Mouse (Mus musculus) forebrain, postnatal 0 days (tissue): ENCODE results near the gene Anks1b. TPM values are rescaled to one million over a fixed set of nuclear protein-coding genes. Genes with fewer than 3 reads are reported as not detected.

ENCODE experiments used
- ATAC-seq: fragments of 200-750 bp; cut with Nextera tagmentation; 2 replicates; pipeline ENCODE4 v1.8.0; 2017; ENCODE audit warnings: mild to moderate bottlenecking, moderate library complexity
- DNase-seq: peaks from one replicate; pipeline ENCODE4 v3.0.0-alpha.2; 2015
- H3K27ac ChIP-seq: fragments of 300-500 bp; sonication (generic); 2 replicates; pipeline ENCODE4 v1.5.1; 2014; ENCODE audit warnings: low read depth, mild to moderate bottlenecking, antibody characterized with exemption, low read length, moderate library complexity, mixed read lengths
- H3K27me3 ChIP-seq: fragments of 300-500 bp; sonication (generic); 2 replicates; pipeline ENCODE4 v1.6.1; 2014; ENCODE audit warnings: mild to moderate bottlenecking, low read length, mixed read lengths; ENCODE audit not compliant: insufficient read depth
- H3K36me3 ChIP-seq: fragments of 300-500 bp; sonication (generic); 2 replicates; pipeline ENCODE4 v1.6.1; 2014; ENCODE audit warnings: mild to moderate bottlenecking, moderate library complexity; ENCODE audit not compliant: insufficient read depth
- H3K4me1 ChIP-seq: fragments of 300-500 bp; sonication (generic); 2 replicates; pipeline ENCODE4 v1.6.1; 2014; ENCODE audit warnings: antibody characterized with exemption; ENCODE audit not compliant: insufficient read depth
- H3K4me2 ChIP-seq: fragments of 300-500 bp; sonication (generic); 2 replicates; pipeline ENCODE4 v1.6.1; 2014; ENCODE audit warnings: low read depth, mild to moderate bottlenecking, moderate library complexity
- H3K4me3 ChIP-seq: fragments of 300-500 bp; sonication (generic); 2 replicates; pipeline ENCODE4 v1.5.1; 2014; ENCODE audit warnings: low read depth, low read length, mixed read lengths
- H3K9ac ChIP-seq: fragments of 300-500 bp; sonication (generic); 2 replicates; pipeline ENCODE4 v1.6.1; 2014; ENCODE audit warnings: mild to moderate bottlenecking
- H3K9me3 ChIP-seq: fragments of 300-500 bp; sonication (generic); 2 replicates; pipeline ENCODE4 v1.6.1; 2016; ENCODE audit warnings: low read length
- CTCF ChIP-seq: sonication (generic); IDR thresholded peaks from 2 replicates; pipeline ENCODE4 v1.5.1; 2016; ENCODE audit warnings: antibody characterized with exemption, control low read depth, low read depth
- WGBS: fragments of 180-500 bp; shearing (Covaris S2); extraction: QIAGEN DNeasy Blood & Tissue Kit; methylation state at CpG from one replicate; pipeline ENCODE4 v1.1.7; 2014; 5-methylcytosine and 5-hydroxymethylcytosine counted together
- polyA plus RNA-seq: library from polyadenylated mRNA; unstranded; fragments of >200 nt; fragmentation: Nextera tagmentation; extraction: Ambion mirVana; gene quantifications from 2 replicates; pipeline ENCODE4 v1.2.1, GENCODE M21; 2015
- total RNA-seq: library from RNA; depleted of rRNA; stranded (reverse); fragments of >200 nt; gene quantifications from 2 replicates; pipeline ENCODE4 v1.2.3, GENCODE M21; 2014; rRNA removed

The Anks1b gene
- total and polyA plus RNA-seq, 2 experiments from 2014 or later, result 120 to 145 TPM

DNA sequence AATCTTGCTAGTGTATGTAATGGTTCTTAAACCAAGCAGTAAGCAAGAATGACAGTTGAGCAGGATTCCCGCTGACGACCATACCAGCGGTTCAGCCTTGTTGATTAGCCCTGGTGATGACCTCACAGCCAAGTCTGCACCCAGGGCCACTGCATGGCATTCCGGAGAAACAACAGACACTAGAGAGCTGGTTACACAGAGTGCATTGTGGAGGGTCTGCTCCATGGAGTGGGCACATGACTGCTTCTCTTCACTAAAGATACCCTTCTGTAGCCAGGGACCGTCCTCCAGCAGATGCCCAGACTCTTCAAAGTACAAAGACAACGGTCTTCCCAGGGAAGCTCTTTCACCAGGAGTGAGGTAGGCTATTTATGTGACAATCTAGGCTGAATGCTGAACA, 1118.9 kb downstream of the Anks1b start:
- TF ChIP-seq CTCF, result no peak
- peak; percentile 43 for ATAC-seq
- no peaks in the 10 kb centered on the region for H3K4me1 ChIP-seq
- H3K9me3 ChIP-seq, result no peaks in the 10 kb centered on the region
- WGBS, result 76% methylated on average over 6 of the region's 6 CpGs
- H3K27ac ChIP-seq, result no peak overlapping the region
- H3K4me3 ChIP-seq, result no peak overlapping the region
- H3K4me2 ChIP-seq, result no peak overlapping the region
- H3K27me3 ChIP-seq, result no peaks in the 10 kb centered on the region
- peaks cover 24% of the 10 kb centered on the region for H3K36me3 ChIP-seq
- DNase-seq, result no peak
- H3K9ac ChIP-seq, result no peak overlapping the region

DNA sequence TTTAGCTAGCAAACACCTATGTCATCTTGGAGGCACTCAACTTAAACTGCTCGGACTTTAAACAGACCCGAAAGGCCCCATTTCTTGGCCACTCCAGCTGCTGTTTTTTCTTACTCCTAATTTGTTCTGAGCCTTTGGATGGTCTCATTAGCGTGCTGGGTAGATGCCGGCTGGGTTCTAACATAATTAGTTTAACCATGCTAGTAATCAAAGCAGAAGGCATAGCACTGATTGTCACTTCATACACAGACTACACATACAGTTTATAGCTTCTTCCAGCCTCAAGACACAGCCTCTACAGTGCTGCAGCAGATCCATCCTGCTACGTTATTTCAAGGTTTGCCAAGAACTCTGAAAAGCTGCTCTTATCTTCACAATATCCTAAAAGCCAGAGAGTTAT, 1120.6 kb downstream of the Anks1b start:
- no peaks in the 10 kb centered on the region for H3K9me3 ChIP-seq
- TF ChIP-seq CTCF, result no peak
- no peak overlapping the region for H3K4me3 ChIP-seq
- DNase-seq (no peak), ATAC-seq (peak; percentile 73)
- no peak overlapping the region for H3K27ac ChIP-seq
- H3K9ac ChIP-seq, result no peak overlapping the region
- peaks cover 24% of the 10 kb centered on the region for H3K36me3 ChIP-seq
- 26% methylated on average over 5 of the region's 5 CpGs for WGBS
- H3K27me3 ChIP-seq, result no peaks in the 10 kb centered on the region
- no peaks in the 10 kb centered on the region for H3K4me1 ChIP-seq
- no peak overlapping the region for H3K4me2 ChIP-seq

DNA sequence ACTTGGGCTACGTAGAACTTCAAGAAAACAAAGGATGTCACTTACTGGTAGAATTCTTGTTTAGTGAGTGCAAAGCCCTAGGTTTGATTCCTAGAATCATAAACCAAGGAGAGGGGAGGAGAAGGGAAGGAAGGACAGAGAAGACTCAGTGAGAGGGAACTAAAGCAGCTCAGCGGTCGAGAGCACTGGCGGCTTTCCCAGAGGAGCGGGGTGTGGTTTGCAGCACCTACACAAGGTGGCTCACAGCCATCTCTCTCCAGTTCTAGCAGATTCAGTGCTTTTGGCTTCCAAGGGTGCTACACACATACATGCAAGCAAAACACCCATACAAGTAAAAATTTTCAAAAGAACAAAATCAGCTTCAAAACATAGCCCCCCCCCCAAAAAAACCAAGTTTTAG, 1126.6 kb downstream of the Anks1b start:
- Histone ChIP-seq H3K27me3 (no peaks in the 10 kb centered on the region), H3K4me3 (no peak overlapping the region), H3K9me3 (no peaks in the 10 kb centered on the region), H3K27ac (no peak overlapping the region), H3K4me2 (no peak overlapping the region), H3K9ac (no peak overlapping the region), H3K4me1 (no peaks in the 10 kb centered on the region), H3K36me3 (peaks cover 13% of the 10 kb centered on the region)
- TF ChIP-seq CTCF, result no peak
- WGBS, result 55% methylated on average over 5 of the region's 5 CpGs
- no peak for ATAC-seq
- DNase-seq, result no peak

DNA sequence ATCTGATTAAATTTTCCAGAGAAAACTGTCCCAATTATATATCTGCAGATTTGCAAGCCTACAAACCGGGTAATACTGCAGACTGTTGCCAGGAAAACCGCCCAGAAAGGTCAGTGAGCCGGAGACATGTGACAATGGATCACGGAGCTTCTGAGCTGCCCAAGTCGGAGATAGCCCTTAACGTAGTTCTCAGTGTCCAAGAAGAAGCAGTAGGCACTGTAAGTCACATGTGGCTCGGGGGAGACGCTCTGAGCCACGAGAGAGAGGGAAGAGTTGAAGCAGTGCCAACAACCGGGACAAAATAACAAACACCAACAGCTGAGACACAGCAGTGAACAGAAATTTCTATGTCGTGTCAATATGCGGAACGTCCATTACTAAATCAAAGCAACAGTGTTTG, 1128.1 kb downstream of the Anks1b start:
- H3K27me3 ChIP-seq, result no peaks in the 10 kb centered on the region
- peaks cover 5% of the 10 kb centered on the region; the same call in 1 of the 2 replicates for H3K36me3 ChIP-seq
- no peak overlapping the region for H3K27ac ChIP-seq
- no peak overlapping the region for H3K4me2 ChIP-seq
- H3K9ac ChIP-seq, result no peak overlapping the region
- H3K9me3 ChIP-seq, result no peaks in the 10 kb centered on the region
- H3K4me3 ChIP-seq, result no peak overlapping the region
- DNase-seq, result peak; percentile 64
- no peaks in the 10 kb centered on the region for H3K4me1 ChIP-seq
- WGBS, result 38% methylated on average over 13 of the region's 13 CpGs
- peak; percentile 50; the same call in 1 of the 2 replicates for ATAC-seq
- no peak for TF ChIP-seq CTCF

DNA sequence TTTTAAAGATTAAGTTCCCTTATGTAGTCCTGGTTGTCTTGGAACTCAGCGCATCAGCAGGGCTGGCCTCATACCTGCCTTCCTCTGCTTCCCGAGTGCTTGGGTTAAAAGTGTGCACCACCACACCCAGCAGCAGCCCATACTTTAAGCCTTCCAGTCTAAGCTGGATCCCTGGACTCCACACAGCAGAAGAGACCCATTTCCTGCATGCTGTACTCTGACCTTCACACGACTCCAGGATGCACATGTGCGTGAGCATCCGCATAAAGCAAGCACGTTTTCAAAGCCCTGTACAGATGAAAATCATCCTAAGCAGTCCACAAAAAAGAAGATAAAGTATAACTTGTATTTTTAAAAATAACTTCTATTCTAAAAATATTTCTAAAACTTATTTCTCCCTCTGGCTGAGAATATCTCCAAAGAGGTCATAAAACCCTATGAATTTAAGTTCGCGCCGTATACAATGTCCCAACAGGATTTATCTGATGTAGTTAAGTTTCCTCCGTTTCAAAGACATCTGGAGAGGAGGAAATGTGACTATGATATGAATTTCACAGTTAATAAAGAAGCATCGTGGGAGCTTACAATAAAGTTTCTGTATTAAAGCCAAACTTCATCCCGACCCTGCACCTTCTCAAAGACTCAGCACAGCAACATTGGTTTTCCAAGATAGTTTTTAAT, 1132.7 kb downstream of the Anks1b start:
- H3K36me3 ChIP-seq, result no peaks in the 10 kb centered on the region; the same call in none of the 2 replicates
- H3K9me3 ChIP-seq, result no peaks in the 10 kb centered on the region
- DNase-seq (no peak), ATAC-seq (no peak)
- no peak overlapping the region for H3K4me3 ChIP-seq
- H3K27me3 ChIP-seq, result no peaks in the 10 kb centered on the region
- H3K4me1 ChIP-seq, result no peaks in the 10 kb centered on the region
- no peak for TF ChIP-seq CTCF
- no peak overlapping the region for H3K4me2 ChIP-seq
- no peak overlapping the region for H3K9ac ChIP-seq
- H3K27ac ChIP-seq, result no peak overlapping the region
- 90% methylated on average over 12 of the region's 12 CpGs for WGBS

Other genes starting within 250 kb of the Anks1b start
- 39.9 and 43.9 TPM in 2 replicates for gene Scyl2, start 187.2 kb upstream of the Anks1b start, total RNA-seq
- gene Scyl2, start 187.2 kb upstream of the Anks1b start, polyA plus RNA-seq, result 3.1 and 5.9 TPM in 2 replicates
- gene Actr6, start 141.2 kb upstream of the Anks1b start, total RNA-seq, result 46.9 and 48.8 TPM in 2 replicates
- gene Actr6, start 141.2 kb upstream of the Anks1b start, polyA plus RNA-seq, result 67.9 and 78.1 TPM in 2 replicates
- gene Uhrf1bp1l, start 128.5 kb upstream of the Anks1b start, total RNA-seq, result 33.0 and 39.4 TPM in 2 replicates
- gene Uhrf1bp1l, start 128.5 kb upstream of the Anks1b start, polyA plus RNA-seq, result 20.8 and 30.2 TPM in 2 replicates